Mouse (Mus musculus) megakaryocyte, embryonic 14.5 days (primary cell): ENCODE data around the gene Pnliprp2. TPM values are rescaled to one million over a fixed set of nuclear protein-coding genes. Genes with fewer than 3 reads are reported as not detected.

Experiments
- H3K27me3 ChIP-seq: replicated peaks from 2 replicates; pipeline ENCODE3; 2012; ENCODE audit warnings: inconsistent platforms
- H3K36me3 ChIP-seq: replicated peaks from 2 replicates; pipeline ENCODE3; 2012; ENCODE audit warnings: low read length, inconsistent platforms, mixed read lengths
- H3K4me1 ChIP-seq: 2 replicates; pipeline ENCODE4 v1.6.1; 2012; ENCODE audit warnings: inconsistent platforms
- H3K4me3 ChIP-seq: replicated peaks from 2 replicates; pipeline ENCODE3; 2012; ENCODE audit warnings: moderate library complexity, mild to moderate bottlenecking, inconsistent platforms
- H3K9me3 ChIP-seq: 2 replicates; pipeline ENCODE4 v1.6.1; 2012; ENCODE audit warnings: inconsistent platforms
- FLI1 ChIP-seq: IDR thresholded peaks from 2 replicates; pipeline ENCODE4 v1.6.1; 2012; ENCODE audit warnings: low read length, inconsistent platforms, mixed read lengths
- GATA1 ChIP-seq: IDR thresholded peaks from 3 replicates; pipeline ENCODE4 v1.6.1; 2012; ENCODE audit warnings: mixed read lengths, low read length, inconsistent platforms, borderline replicate concordance
- polyA plus RNA-seq: library from polyadenylated mRNA; stranded (reverse); fragments of >175 nt; gene quantifications from 2 replicates; pipeline ENCODE4 v1.2.3, GENCODE M21; 2012; ENCODE audit warnings: low replicate concordance; ENCODE audit not compliant: insufficient read depth

Gene Pnliprp2
- polyA plus RNA-seq, 1 experiment: not detected

DNA sequence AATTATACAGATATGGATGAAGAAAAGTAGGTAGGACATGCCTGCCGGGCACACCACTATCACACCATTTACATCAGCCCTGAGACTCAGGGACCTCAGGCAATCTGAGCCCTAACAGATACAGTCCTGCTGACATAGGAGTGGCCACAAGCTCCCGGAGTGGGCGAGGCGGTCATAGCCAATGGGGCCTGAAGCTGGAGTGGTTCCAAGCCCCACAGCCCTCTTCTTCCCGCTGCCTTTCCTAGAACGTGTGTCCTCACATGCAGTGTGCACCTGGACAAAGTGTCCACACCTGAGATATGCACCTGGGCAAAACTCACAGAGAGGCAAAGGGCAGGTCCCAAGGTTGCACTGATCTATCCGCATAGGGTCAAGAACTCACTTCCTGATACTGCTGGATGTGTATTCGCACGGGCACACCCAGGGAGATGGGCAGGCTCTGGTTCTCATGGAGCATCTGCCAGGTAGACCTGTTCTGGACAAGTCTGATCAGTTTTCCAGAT lies 12.0 kb upstream of the Pnliprp2 start:
- Histone ChIP-seq H3K4me1 (no peaks in the 10 kb centered on the region), H3K27me3 (no peaks in the 10 kb centered on the region), H3K36me3 (no peaks in the 10 kb centered on the region), H3K4me3 (no peak overlapping the region), H3K9me3 (peaks cover 6% of the 10 kb centered on the region; the same call in 1 of the 2 replicates)
- TF ChIP-seq GATA1: no peak
- TF ChIP-seq FLI1: no peak

DNA sequence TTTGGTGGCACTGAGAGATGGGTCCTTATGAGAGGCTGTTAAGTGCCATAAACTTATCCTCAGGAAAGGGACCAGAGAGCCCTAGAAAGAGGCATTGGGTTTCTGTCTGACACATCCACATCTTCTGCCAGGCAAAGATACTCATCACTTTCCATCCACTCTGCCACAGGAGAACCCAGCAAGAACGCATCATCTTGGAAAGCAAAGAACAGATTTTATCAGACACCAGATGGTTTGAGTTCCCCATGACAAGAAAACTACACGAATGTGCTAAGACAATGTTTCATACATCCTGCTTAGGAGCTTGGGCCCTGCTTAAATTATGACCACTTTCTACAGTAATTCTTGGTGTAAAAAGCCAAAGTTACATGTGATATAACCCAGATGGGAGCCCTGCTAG lies 8.7 kb upstream of the Pnliprp2 start:
- Histone ChIP-seq H3K4me3 (no peak overlapping the region), H3K9me3 (peaks cover 14% of the 10 kb centered on the region), H3K4me1 (no peaks in the 10 kb centered on the region), H3K27me3 (no peaks in the 10 kb centered on the region), H3K36me3 (no peaks in the 10 kb centered on the region)
- TF ChIP-seq GATA1 (no peak), FLI1 (no peak)

DNA sequence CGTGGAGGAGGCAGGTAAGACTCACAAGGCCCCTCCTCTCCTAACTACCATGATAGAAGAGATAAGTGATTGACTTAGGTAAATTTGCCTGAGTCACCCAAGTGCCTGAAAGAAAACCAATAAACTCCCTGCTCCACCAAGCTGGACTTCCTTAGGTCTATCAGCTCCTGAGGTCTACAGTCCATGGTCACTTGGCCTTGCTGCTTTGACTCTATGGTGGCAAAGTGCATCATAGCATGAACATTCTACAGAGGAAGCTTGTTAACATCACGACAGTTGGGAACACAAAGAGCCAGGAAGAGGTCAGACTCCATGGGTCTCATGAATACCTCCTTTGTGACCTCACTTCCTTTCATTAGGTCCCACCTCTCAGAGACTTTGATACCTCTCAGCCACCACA lies 8.0 kb upstream of the Pnliprp2 start:
- no peak for TF ChIP-seq FLI1
- no peak for TF ChIP-seq GATA1
- Histone ChIP-seq H3K9me3 (peaks cover 20% of the 10 kb centered on the region), H3K36me3 (no peaks in the 10 kb centered on the region), H3K27me3 (no peaks in the 10 kb centered on the region), H3K4me3 (no peak overlapping the region), H3K4me1 (no peaks in the 10 kb centered on the region)

DNA sequence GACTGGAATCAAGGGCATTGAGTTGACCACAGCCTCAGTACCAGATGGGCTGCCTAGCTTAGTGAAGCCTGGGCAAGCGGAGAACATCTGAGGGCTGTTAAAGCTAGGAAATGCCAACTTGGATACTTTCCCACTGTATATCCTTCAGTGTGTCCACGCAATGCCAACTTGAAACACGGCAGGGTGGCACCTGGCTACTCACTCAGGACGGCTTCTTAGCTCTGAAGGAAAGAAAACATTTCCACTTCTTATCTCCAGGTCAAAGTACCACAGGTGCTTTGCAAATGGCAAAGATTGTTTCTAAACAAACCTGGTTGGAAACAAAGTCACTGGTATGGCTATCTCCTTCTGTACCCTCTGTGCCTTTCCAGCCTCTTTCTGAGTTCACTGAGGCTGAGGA lies 648 bp upstream of the Pnliprp2 start:
- TF ChIP-seq GATA1: no peak
- TF ChIP-seq FLI1: no peak
- peaks cover 26% of the 10 kb centered on the region for H3K9me3 ChIP-seq
- no peak overlapping the region for H3K4me3 ChIP-seq
- H3K4me1 ChIP-seq: no peaks in the 10 kb centered on the region
- H3K36me3 ChIP-seq: no peaks in the 10 kb centered on the region
- H3K27me3 ChIP-seq: peaks cover 2% of the 10 kb centered on the region

DNA sequence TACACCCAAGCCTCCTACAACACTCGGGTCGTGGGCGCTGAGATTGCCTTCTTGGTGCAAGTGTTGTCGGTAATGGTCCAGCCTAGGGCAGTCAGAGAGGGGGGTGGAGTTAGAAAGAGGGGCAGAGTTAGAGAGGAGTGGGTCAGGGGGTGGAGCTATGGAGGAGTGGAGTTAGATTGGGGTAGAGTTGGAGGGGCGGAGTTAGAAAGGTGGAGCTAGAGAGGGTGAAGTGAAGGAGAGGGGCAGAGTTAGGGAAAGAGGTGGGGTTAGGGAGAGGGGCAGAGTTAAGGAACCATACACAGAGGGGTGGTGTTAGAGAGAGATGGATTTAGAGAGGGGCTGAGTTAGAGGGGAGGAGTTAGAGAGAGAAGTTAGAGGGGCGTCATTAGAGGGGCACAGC lies 2.8 kb downstream of the Pnliprp2 start:
- H3K36me3 ChIP-seq: no peaks in the 10 kb centered on the region
- TF ChIP-seq GATA1 (no peak), FLI1 (no peak)
- H3K4me3 ChIP-seq: no peak overlapping the region
- peaks cover 9% of the 10 kb centered on the region for H3K9me3 ChIP-seq
- no peaks in the 10 kb centered on the region for H3K4me1 ChIP-seq
- peaks cover 2% of the 10 kb centered on the region for H3K27me3 ChIP-seq

DNA sequence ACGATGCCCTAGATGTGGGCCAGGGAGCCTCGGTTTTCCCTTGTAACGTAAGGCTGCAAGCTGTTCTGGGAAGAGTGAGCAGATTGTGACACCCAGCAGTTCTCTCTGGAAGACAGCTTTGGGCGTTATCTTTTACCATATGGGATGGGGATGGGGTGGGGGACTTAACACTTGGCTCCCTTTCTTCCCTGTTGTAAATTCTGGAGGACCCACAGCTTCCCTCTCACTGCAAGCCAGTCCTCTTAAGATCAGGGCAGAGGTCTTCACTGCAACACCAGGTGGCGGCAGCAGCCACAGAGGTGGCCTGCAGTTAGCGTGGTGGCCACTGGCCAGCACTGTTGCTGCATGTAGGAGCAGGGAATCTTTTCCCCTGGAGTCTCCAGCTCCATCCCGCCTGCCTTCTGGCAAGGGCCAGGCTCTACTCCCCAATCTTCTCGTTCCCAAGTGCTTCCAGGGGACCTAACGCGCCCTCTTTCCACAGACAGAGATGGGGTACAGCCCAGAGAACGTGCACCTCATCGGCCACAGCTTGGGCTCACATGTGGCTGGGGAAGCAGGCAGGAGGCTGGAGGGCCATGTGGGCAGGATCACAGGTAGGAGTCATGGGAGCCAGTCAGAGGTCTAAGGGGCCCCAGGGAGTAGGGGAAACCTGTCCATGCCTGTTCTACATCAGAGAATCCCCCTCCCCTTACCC lies 3.5 kb downstream of the Pnliprp2 start:
- Histone ChIP-seq H3K4me3 (no peak overlapping the region), H3K36me3 (no peaks in the 10 kb centered on the region), H3K9me3 (peaks cover 9% of the 10 kb centered on the region), H3K4me1 (no peaks in the 10 kb centered on the region), H3K27me3 (peaks cover 2% of the 10 kb centered on the region)
- TF ChIP-seq FLI1 (no peak), GATA1 (no peak)

DNA sequence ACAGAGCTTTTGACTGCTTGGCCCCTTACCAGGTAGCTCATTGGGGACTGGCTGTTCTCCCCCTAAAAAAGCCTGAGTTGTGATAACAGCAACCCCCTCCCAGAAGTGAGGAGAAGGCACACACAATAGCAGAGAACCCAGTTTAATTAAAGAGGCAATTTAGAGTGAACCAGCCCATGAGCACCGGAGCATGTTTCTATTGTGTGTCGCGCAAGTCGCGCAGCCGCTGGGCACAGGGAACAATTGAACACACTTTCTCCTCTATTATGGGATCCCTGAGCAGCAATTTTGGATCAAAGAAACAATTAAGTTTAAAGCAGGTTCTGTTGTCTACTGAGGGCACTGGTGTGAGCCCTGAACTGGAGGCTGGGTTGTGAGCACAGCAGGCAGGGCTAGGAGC lies 7.8 kb downstream of the Pnliprp2 start:
- peaks cover 2% of the 10 kb centered on the region for H3K27me3 ChIP-seq
- TF ChIP-seq FLI1 (no peak), GATA1 (no peak)
- H3K4me3 ChIP-seq: no peak overlapping the region
- H3K9me3 ChIP-seq: no peaks in the 10 kb centered on the region
- H3K36me3 ChIP-seq: no peaks in the 10 kb centered on the region
- H3K4me1 ChIP-seq: no peaks in the 10 kb centered on the region

DNA sequence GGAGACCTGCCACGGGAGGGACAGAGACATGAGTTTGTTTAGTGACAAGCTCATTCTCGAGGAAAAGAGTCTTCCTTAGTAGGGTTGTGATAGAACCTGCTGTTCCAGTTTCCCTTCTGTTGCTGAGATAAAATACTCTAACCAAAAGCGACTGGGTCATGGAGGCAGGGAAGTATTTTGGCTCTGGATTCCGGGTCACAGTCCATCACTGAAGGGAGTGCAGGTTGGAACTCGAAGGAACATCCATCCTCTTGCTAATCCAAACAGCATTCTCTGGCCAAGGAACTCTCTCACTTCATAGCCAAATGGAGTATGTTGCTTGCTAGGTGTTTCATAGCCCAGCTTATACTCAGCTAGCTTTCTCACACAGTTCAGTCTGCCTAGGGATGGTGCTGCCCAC lies 16.9 kb downstream of the Pnliprp2 start:
- Histone ChIP-seq H3K9me3 (peaks cover 10% of the 10 kb centered on the region; the same call in 1 of the 2 replicates), H3K36me3 (no peaks in the 10 kb centered on the region), H3K4me3 (no peak overlapping the region), H3K4me1 (no peaks in the 10 kb centered on the region), H3K27me3 (no peaks in the 10 kb centered on the region)
- TF ChIP-seq FLI1 (no peak), GATA1 (no peak)

DNA sequence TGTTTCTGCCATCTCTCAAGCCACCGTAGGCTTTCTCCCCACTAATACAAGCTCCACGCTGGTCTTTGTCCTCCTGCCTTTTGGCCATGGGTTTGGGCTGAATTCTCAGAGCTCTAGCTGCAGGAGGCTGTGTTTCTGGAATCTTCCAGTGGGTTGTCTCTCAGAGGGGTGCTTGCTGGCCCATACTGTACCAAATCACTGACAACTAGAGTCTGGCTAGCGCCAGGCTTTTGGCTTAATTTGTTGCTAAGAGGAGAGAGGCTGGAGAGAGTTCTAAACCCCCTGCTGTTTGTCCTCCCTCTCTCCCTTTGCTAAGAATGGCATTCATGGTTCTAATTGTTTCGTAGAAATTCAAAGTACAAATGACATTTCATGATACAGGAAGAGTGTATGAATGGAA lies 22.0 kb downstream of the Pnliprp2 start:
- no peaks in the 10 kb centered on the region for H3K36me3 ChIP-seq
- no peaks in the 10 kb centered on the region for H3K4me1 ChIP-seq
- H3K9me3 ChIP-seq: peaks cover 4% of the 10 kb centered on the region; the same call in 1 of the 2 replicates
- H3K4me3 ChIP-seq: no peak overlapping the region
- no peaks in the 10 kb centered on the region for H3K27me3 ChIP-seq
- TF ChIP-seq GATA1 (no peak), FLI1 (no peak)

DNA sequence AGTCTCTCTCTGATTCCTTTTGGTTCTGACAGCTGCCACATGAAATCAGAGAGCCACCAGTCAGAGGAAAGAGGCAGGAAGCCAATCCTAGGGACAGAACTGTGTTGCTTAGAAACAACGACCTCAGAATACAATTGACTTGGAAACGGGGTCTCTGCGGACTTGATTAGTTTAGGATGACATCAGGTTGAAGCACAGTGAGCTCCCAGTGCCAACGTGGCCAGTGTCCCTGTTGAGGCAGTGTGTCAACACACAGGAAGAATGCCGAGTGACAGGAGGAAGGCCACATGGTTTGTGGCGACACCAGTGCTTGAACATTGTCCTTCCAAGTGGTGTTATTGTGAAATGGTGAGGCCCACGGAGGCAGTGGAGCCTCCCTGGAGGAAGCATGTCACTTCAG lies 24.4 kb downstream of the Pnliprp2 start:
- TF ChIP-seq FLI1 (no peak), GATA1 (no peak)
- Histone ChIP-seq H3K4me1 (no peaks in the 10 kb centered on the region), H3K36me3 (no peaks in the 10 kb centered on the region), H3K9me3 (peaks cover under 1% of the 10 kb centered on the region; the same call in 1 of the 2 replicates), H3K27me3 (no peaks in the 10 kb centered on the region), H3K4me3 (peak overlapping the region; percentile 42)

DNA sequence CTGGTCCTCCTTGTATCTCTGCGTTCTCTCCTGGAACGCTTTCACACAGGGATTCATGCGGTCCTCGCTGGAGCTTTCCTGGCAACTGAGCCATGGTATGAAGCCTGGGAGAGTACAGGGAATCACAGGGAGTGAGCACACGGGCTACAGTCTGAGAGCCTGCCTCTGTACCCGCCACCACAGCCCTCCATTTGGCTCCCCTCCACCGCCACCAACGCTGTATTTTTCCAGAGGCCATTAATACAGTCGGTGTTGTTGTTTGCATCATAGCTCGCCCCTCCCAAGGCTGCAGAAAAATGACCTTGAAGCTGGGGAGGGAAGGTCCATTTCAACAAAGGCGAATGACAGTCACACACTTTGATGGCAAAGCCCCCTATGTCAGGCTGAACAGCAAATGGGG lies 29.7 kb downstream of the Pnliprp2 start:
- no peaks in the 10 kb centered on the region for H3K4me1 ChIP-seq
- TF ChIP-seq GATA1 (no peak), FLI1 (no peak)
- no peak overlapping the region for H3K4me3 ChIP-seq
- H3K27me3 ChIP-seq: no peaks in the 10 kb centered on the region
- H3K36me3 ChIP-seq: no peaks in the 10 kb centered on the region
- peaks cover 3% of the 10 kb centered on the region; the same call in 1 of the 2 replicates for H3K9me3 ChIP-seq
